Mouse (Mus musculus) kidney, adult 2 months (tissue): ENCODE data around the gene Slc13a3. TPM values are rescaled to one million over a fixed set of nuclear protein-coding genes. Genes with fewer than 3 reads are reported as not detected.

Experiments used
- DNase-seq: peaks from one replicate; pipeline ENCODE4 v3.0.0; 2021
- H3K27ac ChIP-seq: fragments of 200-500 bp; 2 replicates; pipeline ENCODE4 v1.5.1; 2012; ENCODE audit warnings: low read depth, low read length, control low read depth, inconsistent platforms; ENCODE audit not compliant: insufficient read depth
- H3K27me3 ChIP-seq: fragments of 200-500 bp; replicated peaks from 2 replicates; pipeline ENCODE4 v1.6.1; 2012; ENCODE audit warnings: mild to moderate bottlenecking, moderate library complexity, low read length, inconsistent platforms; ENCODE audit not compliant: control insufficient read depth, insufficient read depth
- H3K36me3 ChIP-seq: fragments of 200-500 bp; 2 replicates; pipeline ENCODE4 v1.6.1; 2012; ENCODE audit warnings: mild to moderate bottlenecking, moderate library complexity, low read length, inconsistent platforms; ENCODE audit not compliant: control insufficient read depth, insufficient read depth
- H3K4me1 ChIP-seq: fragments of 200-500 bp; 2 replicates; pipeline ENCODE4 v1.6.1; 2011; ENCODE audit warnings: low read length; ENCODE audit not compliant: control insufficient read depth, insufficient read depth
- H3K4me3 ChIP-seq: fragments of 200-500 bp; 2 replicates; pipeline ENCODE4 v1.5.1; 2011; ENCODE audit warnings: mild to moderate bottlenecking, low read depth, low read length, control low read depth; ENCODE audit not compliant: insufficient read depth
- CTCF ChIP-seq: fragments of 200-500 bp; conservative IDR thresholded peaks from 2 replicates; pipeline ENCODE4 v1.5.1; 2011; ENCODE audit warnings: low read depth, mild to moderate bottlenecking, control low read depth, low read length, moderate library complexity, mixed read lengths; ENCODE audit not compliant: insufficient read depth, insufficient read length
- POLR2A ChIP-seq: fragments of 200-500 bp; IDR thresholded peaks from one replicate; pipeline ENCODE4 v1.6.1; 2011; ENCODE audit warnings: low read depth, low read length, control low read depth
- WGBS: fragments of 180-500 bp; shearing (Covaris S2); methylation state at CpG from one replicate; pipeline ENCODE4 v1.1.7; 2018; 5-methylcytosine and 5-hydroxymethylcytosine counted together
- polyA plus RNA-seq: library from polyadenylated mRNA; depleted of rRNA; stranded (reverse); fragments of >200 nt; gene quantifications from 2 replicates; pipeline ENCODE4 v1.2.3, GENCODE M21; 2012; rRNA removed

Slc13a3 gene
- polyA plus RNA-seq, 1 experiment = 584 TPM

GRCm38 (mm10) chr2:165364334-165365091 is 108.5 kb downstream of the Slc13a3 start:
- DNase-seq = peak; percentile 35
- no peak overlapping the region for H3K4me3 ChIP-seq
- 10% methylated on average over 21 of the region's 21 CpGs for WGBS
- no peak overlapping the region for H3K27ac ChIP-seq
- 0 out of 2 replicates have a peak, but pooled peaks cover 2% of the 10 kb centered on the region for H3K27me3 ChIP-seq
- H3K4me1 ChIP-seq = no peaks in the 10 kb centered on the region
- peak; percentile 70 for TF ChIP-seq CTCF
- TF ChIP-seq POLR2A = no peak
- no peaks in the 10 kb centered on the region for H3K36me3 ChIP-seq

- H3K27me3 ChIP-seq = 0 out of 2 replicates have a peak, but pooled peaks cover under 1% of the 10 kb centered on the region
- DNase-seq = no peak
- 93% methylated on average over 6 of the region's 6 CpGs for WGBS
- no peak for TF ChIP-seq POLR2A
- no peak for TF ChIP-seq CTCF
- no peak overlapping the region for H3K27ac ChIP-seq
- no peaks in the 10 kb centered on the region for H3K4me1 ChIP-seq
- no peaks in the 10 kb centered on the region for H3K36me3 ChIP-seq
- no peak overlapping the region for H3K4me3 ChIP-seq
Measured at GRCm38 (mm10) chr2:165363282-165363681, 109.7 kb downstream of the Slc13a3 start.

- peak; percentile 90 for TF ChIP-seq CTCF
- TF ChIP-seq POLR2A = no peak
- H3K36me3 ChIP-seq = no peaks in the 10 kb centered on the region
- 5% methylated on average over 1 of the region's 1 CpGs for WGBS
- no peak overlapping the region for H3K4me3 ChIP-seq
- no peak overlapping the region for H3K27ac ChIP-seq
- no peaks in the 10 kb centered on the region for H3K4me1 ChIP-seq
- no peaks in the 10 kb centered on the region for H3K27me3 ChIP-seq
- peak; percentile 66 for DNase-seq
Measured at GRCm38 (mm10) chr2:165360861-165361260, 112.2 kb downstream of the Slc13a3 start.

Other genes with a start within 250 kb of the Slc13a3 start
- 0.05 and 0.19 TPM in 2 replicates for gene Cdh22, start 238.4 kb downstream of the Slc13a3 start, polyA plus RNA-seq
- gene Slc35c2, start 185.4 kb downstream of the Slc13a3 start, polyA plus RNA-seq = 64.1 and 69.8 TPM in 2 replicates
- 56.3 and 59.9 TPM in 2 replicates for gene Elmo2, start 146.8 kb downstream of the Slc13a3 start, polyA plus RNA-seq
- gene Zfp663, start 104.5 kb downstream of the Slc13a3 start, polyA plus RNA-seq = not detected in 2 replicates
- 1.1 and 1.2 TPM in 2 replicates for gene Zfp334, start 85.0 kb downstream of the Slc13a3 start, polyA plus RNA-seq
- gene Ocstamp, start 72.8 kb downstream of the Slc13a3 start, polyA plus RNA-seq = 0.09 and 0.11 TPM in 2 replicates
- gene Trp53rka, start 20.1 kb upstream of the Slc13a3 start, polyA plus RNA-seq = 15.5 and 16.3 TPM in 2 replicates
- gene Slc2a10, start 30.6 kb upstream of the Slc13a3 start, polyA plus RNA-seq = 1.5 and 1.7 TPM in 2 replicates
- 7.7 and 8.2 TPM in 2 replicates for gene Eya2, start 121.8 kb upstream of the Slc13a3 start, polyA plus RNA-seq